9 mouse cellular contexts compared by ENCODE assay signal in genomic region chr17:26677711-26678637, GRCm38 (mm10). TPM values are rescaled to one million over a fixed set of nuclear protein-coding genes. Genes with fewer than 3 reads are reported as not detected.
DNase-seq lines count a peak whose midpoint lies in the region; ATAC-seq and TF ChIP-seq lines count a peak whose summit lies in the region.
"Had no signal": no experiment of that assay in that cellular context is flagged by ENCODE, and none has a peak within 500 bp of the region (broad histone marks: within the 10 kb centered on the region; RNA-seq: fewer than 3 reads in every experiment).

No protein-coding gene starts in this region.

- peaks cover 42% of the 10 kb centered on the region for H3K36me3 ChIP-seq in erythroblast, embryonic 14.5 days (ENCODE audit: control insufficient read depth)
- H3K36me3 ChIP-seq in G1E (replicated peaks), result peaks cover 41% of the 10 kb centered on the region
- no peaks in the 10 kb centered on the region for H3K36me3 ChIP-seq in hindbrain, embryonic 14.5 days (replicated peaks; ENCODE audit: control insufficient read depth, insufficient read depth)
- peaks cover 4% of the 10 kb centered on the region; the same call in 1 of the 2 replicates for H3K36me3 ChIP-seq in liver, postnatal 0 days (replicated peaks; ENCODE audit: insufficient read depth, low read length)

- H3K27me3 ChIP-seq in erythroblast, embryonic 14.5 days (ENCODE audit: control insufficient read depth), result peaks cover 14% of the 10 kb centered on the region
- no peaks in the 10 kb centered on the region for H3K27me3 ChIP-seq in G1E (ENCODE audit: insufficient read depth, low read length)
- no peaks in the 10 kb centered on the region for H3K27me3 ChIP-seq in hindbrain, embryonic 14.5 days (ENCODE audit: control insufficient read depth, insufficient read depth, low read length)
- no peaks in the 10 kb centered on the region for H3K27me3 ChIP-seq in liver, postnatal 0 days (ENCODE audit: insufficient read depth, low read length)

- H3K4me2 ChIP-seq in hindbrain, embryonic 14.5 days (replicated peaks), result peak overlapping the region; percentile 65
- peak overlapping the region; percentile 83 for H3K4me2 ChIP-seq in liver, postnatal 0 days (ENCODE audit: low read depth, low read length)

- H3K9me3 ChIP-seq in erythroblast, embryonic 14.5 days (ENCODE audit: control insufficient read depth, low read length), result peaks cover 5% of the 10 kb centered on the region; the same call in 1 of the 2 replicates
- H3K9me3 ChIP-seq in G1E (replicated peaks), result peaks cover 2% of the 10 kb centered on the region
- H3K9me3 ChIP-seq in hindbrain, embryonic 14.5 days (ENCODE audit: control insufficient read depth, low read length), result no peaks in the 10 kb centered on the region
- H3K9me3 ChIP-seq in liver, postnatal 0 days (ENCODE audit: low read length), result no peaks in the 10 kb centered on the region

- 89% methylated on average over 7 of the region's 7 CpGs for WGBS in hindbrain, embryonic 14.5 days
- WGBS in liver, postnatal 0 days (ENCODE audit: insufficient replicate concordance), result 56% methylated on average over 7 of the region's 7 CpGs

- peak overlapping the region; percentile 40 for H3K9ac ChIP-seq in hindbrain, embryonic 14.5 days
- peak overlapping the region; percentile 28; the same call in 1 of the 2 replicates for H3K9ac ChIP-seq in liver, postnatal 0 days (replicated peaks)

- TF ChIP-seq CTCF in G1E (IDR thresholded peaks at IDR 0.05; ENCODE audit: low read depth, low read length), result no peak
- no peak for TF ChIP-seq CTCF in liver, postnatal 0 days (IDR thresholded peaks at IDR 0.05; ENCODE audit: low read depth)

- peak overlapping the region; percentile 74 for H3K4me3 ChIP-seq in erythroblast, embryonic 14.5 days (replicated peaks)
- H3K4me3 ChIP-seq in G1E (ENCODE audit: low read depth, low read length), result peak overlapping the region; percentile 94; the same call in 1 of the 2 replicates
- H3K4me3 ChIP-seq in hindbrain, embryonic 14.5 days (replicated peaks; ENCODE audit: low read length), result no peak overlapping the region
- H3K4me3 ChIP-seq in liver, postnatal 0 days (ENCODE audit: low read depth, low read length), result peak overlapping the region; percentile 78

- peak; percentile 52 for DNase-seq in G1E (ENCODE audit: low spot score)
- DNase-seq in hindbrain, embryonic 14.5 days (ENCODE audit: low spot score), result no peak
- DNase-seq in liver, postnatal 0 days, result no peak
- DNase-seq in adrenal gland, postnatal 25 days, result no peak
- DNase-seq: B cell, adult 2 months had no signal

- no peak for ATAC-seq in erythroblast, adult 5-6 weeks (replicated peaks; ENCODE audit: low FRiP score, poor library complexity, severe bottlenecking)
- ATAC-seq in G1E (ENCODE audit: extremely low read depth, insufficient number of reproducible peaks, low FRiP score, poor library complexity, severe bottlenecking), result peak; percentile 42; the same call in 1 of the 2 replicates
- ATAC-seq in hindbrain, embryonic 14.5 days (ENCODE audit: low FRiP score), result no peak
- ATAC-seq in liver, postnatal 0 days, result no peak
- no peak for ATAC-seq in inflammation-experienced regulatory T-cells, adult 6 months
- no peak for ATAC-seq in activated CD4-positive, CD25-positive, alpha-beta regulatory T cell, adult 4 months

- TF ChIP-seq EP300 in liver, postnatal 0 days (IDR thresholded peaks at IDR 0.05; ENCODE audit: low read depth), result peak; percentile 55; the same call in 1 of the 2 replicates

- peaks cover 40% of the 10 kb centered on the region for H3K4me1 ChIP-seq in erythroblast, embryonic 14.5 days (ENCODE audit: control insufficient read depth)
- peaks cover 53% of the 10 kb centered on the region for H3K4me1 ChIP-seq in G1E (ENCODE audit: insufficient read depth, low read depth, low read length)
- peaks cover 26% of the 10 kb centered on the region for H3K4me1 ChIP-seq in hindbrain, embryonic 14.5 days (replicated peaks; ENCODE audit: control insufficient read depth, insufficient read depth, low read length)
- peaks cover 25% of the 10 kb centered on the region for H3K4me1 ChIP-seq in liver, postnatal 0 days (ENCODE audit: insufficient read depth)

- H3K27ac ChIP-seq in hindbrain, embryonic 14.5 days, result no peak overlapping the region
- H3K27ac ChIP-seq in liver, postnatal 0 days (ENCODE audit: low read depth), result peak overlapping the region; percentile 94

RNA-seq across cellular contexts. Expression of gene Atp6v0e, which starts 14.9 kb away (rescaled TPM):
- polyA plus RNA-seq in erythroblast, embryonic 14.5 days (2012), result 1.1 and 2.3 TPM in 2 replicates
- total RNA-seq in erythroblast, adult 5-6 weeks (2015; ENCODE audit: low replicate concordance), result 119 and 130 TPM in 2 replicates
- total RNA-seq in erythroblast, adult 5-6 weeks (2017; ENCODE audit: low replicate concordance), result 100 and 176 TPM in 2 replicates
- total RNA-seq in G1E (2014; fragmentation: Nextera tagmentation), result 115 and 117 TPM in 2 replicates
- 325 and 357 TPM in 2 replicates for total RNA-seq in G1E (2017)
- polyA plus RNA-seq in G1E (2012), result 7.6 and 9.6 TPM in 2 replicates
- 91.3 and 106 TPM in 2 replicates for polyA plus RNA-seq in hindbrain, embryonic 14.5 days (2014; fragmentation: Nextera tagmentation; extraction: Ambion mirVana)
- polyA plus RNA-seq in liver, postnatal 0 days (2015; fragmentation: Nextera tagmentation; extraction: Ambion mirVana), result 122 and 126 TPM in 2 replicates
- total RNA-seq in adrenal gland, postnatal 25 days (2021), result 172 and 213 TPM in 2 replicates
- polyA plus RNA-seq in inflammation-experienced regulatory T-cells, adult 6 months (2017; shearing (Covaris generic)), result 100 to 1,000 TPM; 402 to 432 (median 418) TPM
- 100 to 1,000 TPM; 391 to 437 TPM for polyA plus RNA-seq in activated CD4-positive, CD25-positive, alpha-beta regulatory T cell, adult 4 months (2017; shearing (Covaris generic))

RNA-seq across cellular contexts. Expression of gene Crebrf, which starts 37.5 kb away (rescaled TPM):
- polyA plus RNA-seq in erythroblast, embryonic 14.5 days (2012), result 0.02 and 0.10 TPM in 2 replicates
- total RNA-seq in erythroblast, adult 5-6 weeks (2015; ENCODE audit: low replicate concordance), result 25.9 and 33.4 TPM in 2 replicates
- 65.0 and 158 TPM in 2 replicates for total RNA-seq in erythroblast, adult 5-6 weeks (2017; ENCODE audit: low replicate concordance)
- total RNA-seq in G1E (2014; fragmentation: Nextera tagmentation) (66.3 and 72.2 TPM in 2 replicates), G1E (2017) (49.4 and 51.3 TPM in 2 replicates)
- polyA plus RNA-seq in G1E (2012), result 1.6 TPM in 2 replicates
- 10.2 and 10.5 TPM in 2 replicates for polyA plus RNA-seq in hindbrain, embryonic 14.5 days (2014; fragmentation: Nextera tagmentation; extraction: Ambion mirVana)
- 5.8 and 7.5 TPM in 2 replicates for polyA plus RNA-seq in liver, postnatal 0 days (2015; fragmentation: Nextera tagmentation; extraction: Ambion mirVana)
- total RNA-seq in adrenal gland, postnatal 25 days (2021), result 43.9 and 71.9 TPM in 2 replicates
- 10 to 100 TPM; 29.4 to 66.0 (median 53.7) TPM for polyA plus RNA-seq in inflammation-experienced regulatory T-cells, adult 6 months (2017; shearing (Covaris generic))
- polyA plus RNA-seq in activated CD4-positive, CD25-positive, alpha-beta regulatory T cell, adult 4 months (2017; shearing (Covaris generic)), result 10 to 100 TPM; 31.2 to 37.5 TPM
